Mouse (Mus musculus) gonadal fat pad, adult 2 months (tissue): Measurements from ENCODE around the gene Cenpk. TPM values are rescaled to one million over a fixed set of nuclear protein-coding genes. Genes with fewer than 3 reads are reported as not detected.
"Not testable (repeated sequence)": the region's sequence is repeated elsewhere in the genome, so short reads cannot be mapped to it uniquely, and the experiment has no call there.

Source experiments
- DNase-seq: peaks from one replicate; pipeline ENCODE4 v3.0.0-alpha.2; 2012; ENCODE audit warnings: low read depth
- polyA plus RNA-seq: library from polyadenylated mRNA; depleted of rRNA; stranded (reverse); fragments of >200 nt; gene quantifications from 2 replicates; pipeline ENCODE4 v1.2.3, GENCODE M21; 2012; rRNA removed

Cenpk gene
- 0.14 and 0.27 TPM in 2 replicates for polyA plus RNA-seq

DNA sequence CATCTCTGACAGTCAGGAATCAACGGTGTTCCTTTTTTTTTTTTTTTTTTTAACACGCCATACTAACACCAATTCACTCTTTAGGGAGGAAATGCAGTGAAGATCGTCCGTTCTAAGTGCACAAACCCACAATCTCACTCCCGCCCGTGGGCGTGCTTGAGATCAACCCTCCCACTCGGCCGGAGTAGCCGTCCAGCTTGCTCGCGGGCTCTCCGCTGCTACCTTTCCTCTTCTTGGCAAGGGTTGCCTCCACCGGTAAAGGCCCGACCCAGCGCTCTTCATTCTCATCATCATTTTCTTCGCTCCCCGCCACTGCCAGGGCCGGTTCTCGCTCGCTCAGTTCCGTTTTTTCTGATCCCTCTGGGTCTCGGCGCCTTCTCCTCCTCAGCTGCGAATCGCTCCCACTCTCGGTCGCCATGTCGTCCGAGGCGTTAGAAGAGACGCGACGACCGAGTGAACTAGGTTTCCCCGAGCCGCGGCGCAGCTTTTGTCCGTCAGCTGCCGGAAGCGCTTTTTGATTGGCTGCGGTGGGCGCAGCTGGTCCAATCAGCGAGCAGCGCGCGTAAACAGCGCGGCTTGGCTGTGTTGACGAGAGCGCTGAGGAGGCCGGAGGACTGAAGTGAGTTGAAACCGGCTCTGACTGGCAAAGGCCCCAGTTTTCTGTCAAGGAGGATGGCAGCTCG is at the start of gene Cenpk, which contains the start of gene Ppwd1:
Cenpk (plus strand) TSS at position 228 of the 683 bp plus-strand sequence.
Ppwd1 (minus strand) TSS at position 460 of the 683 bp plus-strand sequence.
- DNase-seq = peak; percentile 66

DNA sequence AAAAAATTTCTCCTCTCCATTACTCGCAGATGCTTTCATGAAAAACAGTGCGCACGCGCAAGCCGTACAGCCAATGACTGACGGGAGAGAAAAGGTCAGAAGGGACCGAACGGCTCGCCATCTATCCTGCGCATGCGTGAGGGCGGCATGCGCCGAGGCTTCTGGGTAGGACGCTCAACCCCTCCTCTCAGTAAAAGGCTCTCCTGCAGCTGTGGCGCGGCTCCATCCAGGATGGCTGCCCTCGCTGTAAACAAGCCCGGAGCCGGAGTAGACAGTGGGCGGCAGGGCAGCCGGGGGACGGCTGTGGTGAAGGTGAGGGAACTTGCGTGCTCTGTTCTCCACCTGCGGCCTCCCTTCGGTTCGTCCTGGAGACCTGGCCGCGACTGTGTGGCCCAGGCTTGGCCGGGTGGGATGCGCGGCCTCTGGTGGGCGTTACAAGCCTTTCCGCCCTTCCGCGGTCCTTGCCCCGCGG is 49.7 kb upstream of the Cenpk start, which contains the start of gene Trim23:
Trim23 (plus strand) TSS at position 148 of the 472 bp plus-strand sequence.
- DNase-seq = peak; percentile 91

DNA sequence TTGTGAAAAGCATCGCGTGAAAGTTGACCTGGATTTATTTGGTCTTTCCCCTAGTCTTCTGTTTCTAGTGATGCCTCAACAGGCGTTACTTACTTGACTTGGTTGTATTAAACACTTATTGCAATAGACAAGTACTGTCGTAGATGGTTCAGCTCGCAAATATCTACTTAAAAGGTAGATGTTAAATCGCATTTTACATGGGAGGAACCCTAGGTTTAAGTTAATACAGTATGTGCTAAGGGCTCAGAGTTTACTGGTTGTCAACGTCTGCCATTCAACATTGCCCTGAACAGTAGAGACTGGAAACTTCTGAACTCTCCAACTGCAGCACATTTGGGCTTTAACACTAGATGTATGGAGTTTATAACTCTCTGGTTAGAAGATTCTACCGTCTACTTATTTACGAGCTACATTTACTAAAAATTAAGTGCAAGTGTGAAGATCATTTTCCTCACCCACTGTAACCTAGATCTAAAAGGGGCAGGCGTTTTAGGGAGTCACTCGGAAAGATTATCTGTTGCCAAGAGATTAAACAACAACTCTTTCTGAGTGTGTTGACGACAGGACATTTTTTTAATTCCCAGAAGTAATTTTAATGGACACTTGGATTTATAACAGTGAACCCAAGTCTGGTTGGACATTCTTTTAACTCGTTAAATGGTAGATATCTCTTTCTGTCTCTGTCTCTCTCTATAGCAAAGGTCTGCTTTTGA is 49.1 kb upstream of the Cenpk start:
- DNase-seq = peak; percentile 10

DNA sequence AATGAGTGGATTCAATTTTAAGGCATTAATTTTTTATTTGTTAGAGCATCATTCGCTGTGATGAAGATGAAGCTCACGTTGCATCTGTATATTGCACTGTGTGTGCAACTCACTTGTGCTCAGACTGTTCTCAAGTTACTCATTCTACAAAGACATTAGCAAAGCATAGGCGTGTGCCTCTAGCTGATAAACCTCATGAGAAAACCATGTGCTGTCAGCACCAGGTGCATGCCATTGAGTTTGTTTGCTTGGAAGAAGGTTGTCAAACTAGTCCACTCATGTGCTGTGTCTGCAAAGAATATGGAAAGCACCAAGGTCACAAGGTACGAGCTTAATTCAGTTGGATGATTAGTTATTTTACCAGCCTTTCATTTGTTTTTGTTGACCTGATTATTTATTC is 41.1 kb upstream of the Cenpk start:
- DNase-seq = no peak

DNA sequence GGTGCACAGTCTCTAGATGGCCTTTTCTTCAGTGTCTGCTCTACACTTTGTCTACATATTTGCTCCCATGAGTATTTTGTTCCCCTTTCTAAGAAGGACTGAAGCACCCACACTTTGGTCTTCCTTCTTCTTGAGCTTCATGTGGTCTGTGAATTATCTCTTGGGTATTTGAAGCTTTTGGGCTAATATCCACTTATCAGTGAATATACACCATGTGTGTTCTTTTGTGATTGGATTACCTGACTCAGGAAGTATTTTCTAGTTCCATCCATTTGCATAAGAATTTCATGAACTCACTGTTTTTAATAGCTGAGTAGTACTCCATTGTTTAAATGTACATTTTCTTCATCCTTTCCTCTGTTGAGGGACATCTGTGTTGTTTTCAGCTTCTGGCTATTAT is 32.5 kb upstream of the Cenpk start:
- not testable (repeated sequence) for DNase-seq

DNA sequence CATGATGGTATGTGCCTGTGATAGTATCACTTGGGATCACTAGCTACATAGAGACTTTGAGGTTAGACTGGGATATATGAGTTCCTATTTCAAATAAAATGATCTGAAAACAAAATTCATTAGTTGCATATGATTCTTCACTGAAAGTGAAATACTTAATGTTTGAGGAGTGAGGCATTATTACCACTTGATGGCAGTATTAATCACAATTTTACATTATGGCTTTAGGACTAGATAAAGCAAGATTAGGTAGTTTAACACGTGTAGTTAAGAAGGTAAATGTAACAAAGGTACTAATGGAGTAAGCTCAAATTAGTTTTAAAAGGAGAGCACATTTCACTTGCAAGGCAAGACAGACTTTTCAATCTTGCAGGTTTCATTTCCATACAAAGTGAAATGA is 24.1 kb upstream of the Cenpk start:
- DNase-seq = no peak

DNA sequence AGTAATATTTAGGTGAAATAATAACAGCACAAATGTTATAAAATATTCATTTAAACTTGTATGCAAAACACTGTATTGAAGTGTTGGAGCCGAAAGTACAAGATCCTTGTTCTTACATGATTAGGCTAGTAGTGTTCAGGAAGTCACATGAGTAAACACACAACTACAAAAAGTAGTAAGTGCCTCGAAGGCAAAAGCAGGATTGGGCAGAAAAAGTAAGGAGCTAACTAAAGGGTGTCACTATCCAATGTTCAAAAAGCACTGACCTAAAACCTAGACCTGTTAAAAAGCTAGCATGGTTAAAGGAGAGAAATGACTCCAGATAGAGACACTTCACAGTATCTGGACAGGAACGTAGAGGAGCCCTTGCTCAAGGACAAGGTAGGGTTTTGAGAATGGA is 933 bp upstream of the Cenpk start:
- DNase-seq = no peak

DNA sequence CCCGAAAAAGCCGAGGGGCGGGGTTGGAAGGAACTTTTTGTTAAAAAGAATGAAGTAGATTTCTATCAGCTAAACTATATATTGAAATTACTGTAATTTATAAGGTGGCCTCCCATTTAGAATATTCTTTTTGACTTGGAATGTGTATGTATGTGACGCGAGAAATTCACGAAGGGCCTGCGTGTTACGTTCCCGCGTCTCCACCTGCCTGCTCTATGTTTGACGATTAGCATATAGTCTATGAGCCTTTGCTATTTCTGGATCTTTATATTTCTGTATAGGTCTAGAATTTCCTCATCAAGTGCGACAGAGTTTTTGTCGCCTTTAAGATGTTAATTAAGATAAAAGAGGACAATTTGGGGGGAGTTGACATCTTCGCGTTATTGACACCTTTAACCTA is 770 bp downstream of the Cenpk start:
- DNase-seq = no peak

DNA sequence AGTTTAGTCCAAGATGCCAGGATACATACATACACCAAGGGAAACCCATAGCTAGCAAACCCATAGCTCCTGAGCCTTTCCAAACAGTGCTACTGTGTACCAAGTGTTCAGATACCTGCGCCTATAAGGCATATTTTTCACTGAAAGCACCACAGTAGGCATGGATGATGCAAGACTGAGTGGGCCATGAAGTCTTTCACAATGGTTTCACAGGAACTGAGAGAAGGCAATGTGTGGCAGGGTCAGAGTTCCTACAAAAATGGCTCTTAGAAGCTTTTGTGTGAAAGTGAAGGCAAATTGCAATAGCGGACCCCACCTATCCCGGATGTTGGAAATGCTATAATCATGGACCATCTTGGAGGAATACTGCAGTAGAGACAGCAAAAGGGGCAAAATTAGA is 30.6 kb downstream of the Cenpk start:
- no peak for DNase-seq

DNA sequence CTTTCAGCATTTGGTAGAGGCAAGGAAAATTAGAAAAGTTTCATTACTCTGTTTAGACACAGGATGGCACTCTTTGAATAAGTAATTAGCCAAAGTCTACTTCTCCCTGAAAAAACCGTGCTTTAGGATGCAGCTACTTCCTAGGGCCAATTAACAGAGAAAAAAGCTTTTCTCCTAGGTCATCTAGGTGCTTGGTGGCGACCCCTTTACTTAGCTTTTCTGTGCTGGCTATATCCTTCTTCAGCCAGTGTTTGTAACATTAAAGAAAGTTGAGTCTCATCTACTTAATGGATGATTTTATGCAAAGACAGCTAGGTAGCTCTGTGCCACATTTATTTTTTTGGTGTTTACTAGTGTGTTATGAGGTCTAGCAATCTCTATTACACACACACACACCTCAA is 56.6 kb downstream of the Cenpk start:
- DNase-seq = peak; percentile 5

DNA sequence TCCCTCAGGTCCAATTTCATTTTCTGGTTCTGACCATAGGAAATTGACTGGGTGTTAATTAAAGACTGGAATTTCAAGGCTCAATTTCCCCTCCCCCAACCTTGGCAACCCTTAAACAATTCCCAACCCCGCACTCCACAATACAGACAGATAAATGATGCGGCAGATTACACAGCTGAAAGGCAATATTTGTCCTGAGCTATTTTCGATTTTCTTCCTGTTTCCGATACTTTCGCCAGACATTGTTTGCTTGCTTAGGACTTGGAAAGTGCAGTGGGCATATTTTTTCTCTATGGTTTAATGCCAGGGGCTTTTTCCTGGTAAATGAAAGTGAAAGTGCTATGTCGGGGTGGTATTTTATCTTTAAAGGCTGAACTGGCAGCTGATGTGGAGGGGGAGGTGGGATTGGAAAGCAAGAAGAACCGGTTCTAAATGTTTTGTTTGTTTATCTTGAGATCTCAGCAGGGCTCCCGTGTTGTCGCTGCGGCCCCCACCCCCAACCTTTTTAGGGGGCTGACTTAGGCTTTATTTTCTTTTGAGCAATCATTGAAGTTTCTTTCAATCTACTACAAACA is 57.4 kb downstream of the Cenpk start:
- peak; percentile 2 for DNase-seq

DNA sequence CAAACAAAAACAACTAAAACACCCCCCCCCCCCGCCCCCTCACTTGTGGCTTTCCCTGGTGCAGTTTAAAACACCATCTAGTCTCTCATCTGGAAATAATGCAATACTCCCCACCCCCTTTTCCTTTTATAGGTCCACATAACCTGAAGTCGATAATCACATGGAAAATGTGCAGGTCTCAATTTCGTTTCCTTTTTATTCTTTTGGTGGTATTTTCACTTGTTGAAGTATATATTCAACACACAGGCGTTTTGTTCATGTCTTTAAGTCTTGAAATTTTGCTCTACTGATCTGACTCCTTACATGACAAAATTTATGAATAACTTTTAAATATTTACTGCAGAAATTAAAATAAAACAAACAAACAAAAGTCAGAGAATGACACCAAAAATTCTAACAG is 57.9 kb downstream of the Cenpk start:
- DNase-seq = peak; percentile 2

DNA sequence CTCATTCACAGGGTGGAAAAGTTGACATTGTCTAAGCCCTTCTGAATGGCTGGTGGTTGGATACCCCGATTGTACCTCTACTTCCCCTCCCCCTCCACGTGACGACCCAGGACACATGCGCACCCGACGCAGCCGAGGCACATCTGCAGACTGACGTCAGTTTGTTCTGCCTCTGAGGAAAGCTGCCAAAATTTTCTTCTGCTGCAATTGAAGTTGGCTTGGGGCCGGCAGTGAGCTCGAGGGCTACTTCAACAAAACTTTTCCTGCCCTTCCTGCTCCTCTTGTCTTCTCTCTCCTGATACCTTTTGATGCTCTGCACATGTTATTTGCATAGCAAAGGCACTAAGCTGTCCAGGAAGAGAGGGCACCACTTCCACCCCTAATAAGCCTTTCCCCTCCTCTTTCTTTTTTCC is 58.5 kb downstream of the Cenpk start:
- DNase-seq = peak; percentile 77

DNA sequence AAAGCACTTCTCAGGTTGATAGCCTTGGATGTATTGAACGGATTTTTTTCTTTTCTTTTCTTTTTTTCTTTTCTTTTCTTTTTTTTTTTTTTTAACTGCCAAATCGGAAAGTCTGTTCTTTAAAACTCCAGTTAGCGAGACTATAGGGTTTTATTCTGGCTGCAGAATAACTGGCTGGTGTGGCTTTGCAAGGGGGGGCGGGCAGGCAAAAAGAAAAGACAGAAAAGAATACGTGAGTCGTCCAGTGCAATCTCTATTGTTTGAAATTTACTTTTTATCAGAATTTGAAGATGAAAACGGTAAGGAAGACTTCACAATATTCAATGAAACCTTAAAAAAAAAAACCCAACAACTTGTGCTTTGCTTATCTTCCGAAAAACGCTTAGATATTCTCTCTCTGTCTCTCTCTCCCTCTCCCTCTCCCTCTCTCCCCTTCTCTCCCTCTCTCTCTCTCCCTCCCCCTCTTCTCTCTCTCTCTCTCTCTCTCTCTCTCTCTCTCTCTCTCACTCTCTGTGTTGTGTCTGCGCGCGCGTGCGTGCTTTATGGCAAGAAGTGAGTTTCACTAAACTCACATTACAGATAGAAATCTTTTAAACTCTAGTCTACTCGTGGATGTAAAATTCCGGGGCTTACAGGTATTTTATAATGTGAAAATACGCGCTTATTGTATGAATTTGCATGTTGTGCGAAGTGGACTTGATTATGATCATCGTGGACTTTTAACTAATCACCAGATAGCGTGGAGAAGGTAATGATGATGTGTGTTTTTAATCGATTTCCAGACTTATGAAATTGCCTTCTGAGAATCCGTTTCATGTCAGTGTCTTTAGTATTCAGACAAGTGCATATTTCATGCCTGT is 59.2 kb downstream of the Cenpk start, which contains the start of gene Adamts6:
Adamts6 (plus strand) TSS at position 470 of the 860 bp plus-strand sequence.
- no peak for DNase-seq

DNA sequence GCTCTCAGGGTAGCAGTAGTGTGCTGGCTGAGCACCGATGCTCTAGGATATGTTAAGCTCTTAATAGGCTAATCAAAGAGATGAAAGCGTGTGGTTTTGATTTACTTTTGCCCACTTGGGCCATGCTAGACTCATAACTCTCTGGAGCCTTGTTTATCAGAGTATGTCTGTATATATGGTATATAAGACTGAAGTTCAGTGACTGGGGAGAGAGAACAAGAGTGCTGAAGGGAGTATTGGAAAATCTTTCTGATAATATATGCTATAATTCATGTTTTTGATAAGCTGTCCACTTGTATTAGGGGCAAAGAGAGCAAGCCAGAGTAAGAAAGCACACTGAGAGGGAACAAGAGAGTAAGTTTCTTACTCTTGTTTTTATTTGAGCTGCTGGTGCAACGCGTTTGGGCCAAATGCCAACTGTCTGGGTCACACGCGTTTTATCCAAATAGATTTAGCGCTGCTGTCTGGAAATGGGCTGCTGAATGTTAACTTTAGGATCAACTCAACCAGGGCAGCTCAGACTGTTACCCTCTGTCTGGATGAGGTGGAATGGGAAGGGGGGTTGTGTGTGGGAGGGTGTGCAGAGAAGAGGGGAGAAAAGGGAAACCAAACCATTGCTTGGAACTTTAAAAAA is 59.9 kb downstream of the Cenpk start:
- DNase-seq = peak; percentile 17

DNA sequence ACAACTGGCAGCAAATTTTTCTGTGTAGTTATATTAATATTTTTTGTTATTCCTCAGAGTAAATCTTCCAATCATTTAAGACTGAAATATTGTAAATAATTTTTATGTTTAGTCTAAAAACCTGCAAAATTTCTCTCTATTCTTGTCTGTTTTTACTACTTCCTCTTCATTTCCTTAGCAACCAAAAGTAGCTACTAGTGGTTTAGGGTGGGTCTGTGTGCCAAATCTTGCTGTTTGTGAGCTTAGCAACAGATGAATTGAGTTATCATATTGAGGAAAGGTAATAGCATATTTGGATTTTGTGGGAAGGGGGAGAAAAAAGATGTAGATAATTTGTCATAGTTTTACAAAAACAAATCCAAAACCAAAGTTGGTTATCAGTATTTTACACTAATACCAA is 60.8 kb downstream of the Cenpk start:
- DNase-seq = no peak

DNA sequence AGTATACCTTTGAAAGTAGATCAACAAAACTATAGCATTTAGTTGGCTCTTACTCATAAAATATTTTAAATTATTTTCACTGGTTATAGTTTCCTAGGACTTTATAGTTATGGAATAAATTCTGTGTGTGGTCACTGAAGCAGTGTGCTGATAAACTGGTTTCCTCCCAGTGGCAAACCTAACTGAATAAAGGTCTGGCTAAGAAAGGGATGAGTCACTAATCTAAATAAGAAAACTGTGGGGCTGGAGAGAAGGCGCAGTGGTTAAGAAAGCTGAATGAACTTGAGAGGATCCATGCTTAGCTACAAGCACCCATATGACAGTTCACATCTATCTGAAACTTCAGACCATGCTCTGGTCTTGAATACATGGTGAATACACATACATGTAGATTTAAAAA is 67.1 kb downstream of the Cenpk start:
- DNase-seq = no peak
